Mouse (Mus musculus) limb, embryonic 11.5 days (tissue): ENCODE measurements around the gene Rcan1. TPM values are rescaled to one million over a fixed set of nuclear protein-coding genes. Genes with fewer than 3 reads are reported as not detected.
"Not testable (repeated sequence)": the region's sequence is repeated elsewhere in the genome, so short reads cannot be mapped to it uniquely, and the experiment has no call there.

ENCODE experiments used
- ATAC-seq: fragments of 200-750 bp; cut with Nextera tagmentation; 2 replicates; pipeline ENCODE4 v1.8.0; 2017; ENCODE audit warnings: low read depth; ENCODE audit not compliant: insufficient number of reproducible peaks, low FRiP score, low TSS enrichment
- DNase-seq: peaks from one replicate; pipeline ENCODE4 v3.0.0-alpha.2; 2015; ENCODE audit warnings: low spot score
- H3K27ac ChIP-seq: fragments of 300-500 bp; sonication (generic); replicated peaks from 2 replicates; pipeline ENCODE4 v1.5.1; 2014; ENCODE audit warnings: low read depth, mild to moderate bottlenecking, low read length
- H3K27me3 ChIP-seq: fragments of 300-500 bp; sonication (generic); 2 replicates; pipeline ENCODE4 v1.6.1; 2014; ENCODE audit warnings: mild to moderate bottlenecking, low read length, mixed read lengths; ENCODE audit not compliant: control insufficient read depth, insufficient read depth
- H3K36me3 ChIP-seq: fragments of 300-500 bp; sonication (generic); 2 replicates; pipeline ENCODE4 v1.6.1; 2014; ENCODE audit warnings: mild to moderate bottlenecking, low read length, moderate library complexity, mixed read lengths; ENCODE audit not compliant: control insufficient read depth, insufficient read depth
- H3K4me1 ChIP-seq: fragments of 300-500 bp; sonication (generic); 2 replicates; pipeline ENCODE4 v1.6.1; 2014; ENCODE audit warnings: low read length, mixed read lengths; ENCODE audit not compliant: control insufficient read depth, insufficient read depth
- H3K4me2 ChIP-seq: fragments of 300-500 bp; sonication (generic); 2 replicates; pipeline ENCODE4 v1.6.1; 2014; ENCODE audit warnings: low read depth, mild to moderate bottlenecking, moderate library complexity; ENCODE audit not compliant: severe bottlenecking
- H3K4me3 ChIP-seq: fragments of 300-500 bp; sonication (generic); 2 replicates; pipeline ENCODE4 v1.5.1; 2014; ENCODE audit warnings: low read depth, low read length
- H3K9ac ChIP-seq: fragments of 300-500 bp; sonication (generic); 2 replicates; pipeline ENCODE4 v1.6.1; 2014; ENCODE audit warnings: mild to moderate bottlenecking, low read length
- H3K9me3 ChIP-seq: fragments of 300-500 bp; sonication (generic); 2 replicates; pipeline ENCODE4 v1.6.1; 2016; ENCODE audit warnings: low read length; ENCODE audit not compliant: control insufficient read depth
- WGBS: fragments of 180-500 bp; shearing (Covaris S2); extraction: QIAGEN DNeasy Blood & Tissue Kit; methylation state at CpG from one replicate; pipeline ENCODE4 v1.1.7; 2014; 5-methylcytosine and 5-hydroxymethylcytosine counted together
- polyA plus RNA-seq: library from polyadenylated mRNA; unstranded; fragments of >200 nt; fragmentation: Nextera tagmentation; extraction: Ambion mirVana; gene quantifications from 2 replicates; pipeline ENCODE4 v1.2.1, GENCODE M21; 2014

Rcan1 gene
- polyA plus RNA-seq, result 33.0 and 33.8 TPM in 2 replicates

DNA sequence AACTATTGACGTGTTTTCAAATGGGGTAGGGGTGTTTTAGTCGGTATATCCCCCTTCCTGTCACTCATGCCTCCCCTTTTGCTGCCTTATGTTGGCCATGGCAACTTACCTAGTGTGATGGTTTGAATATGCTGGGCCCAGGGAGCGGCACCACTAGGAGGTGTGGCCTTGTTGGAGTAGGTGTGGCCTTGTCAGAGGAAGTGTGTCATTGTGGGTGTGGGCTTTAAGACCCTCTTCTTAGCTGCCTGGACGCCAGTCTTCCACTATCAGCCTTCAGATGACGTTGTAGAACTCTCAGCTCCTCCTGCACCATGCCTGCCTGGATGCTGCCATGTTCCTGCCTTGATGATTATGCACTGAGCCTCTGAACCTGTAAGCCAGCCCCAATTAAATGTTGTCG, at the start of gene Rcan1:
Gene Rcan1, minus strand, starts transcription at position 162 of the 400 bp plus-strand sequence.
- H3K27me3 ChIP-seq, result no peaks in the 10 kb centered on the region
- no peak within 1 kb of the TSS for H3K9ac ChIP-seq
- no peaks in the 10 kb centered on the region for H3K36me3 ChIP-seq
- 62% methylated on average over 6 of the region's 6 CpGs for WGBS
- H3K4me3 ChIP-seq, result no peak within 1 kb of the TSS
- H3K27ac ChIP-seq, result no peak within 1 kb of the TSS
- DNase-seq (no peak), ATAC-seq (no peak)
- H3K4me1 ChIP-seq, result no peaks in the 10 kb centered on the region
- H3K9me3 ChIP-seq, result no peaks in the 10 kb centered on the region
- H3K4me2 ChIP-seq, result no peak within 1 kb of the TSS

DNA sequence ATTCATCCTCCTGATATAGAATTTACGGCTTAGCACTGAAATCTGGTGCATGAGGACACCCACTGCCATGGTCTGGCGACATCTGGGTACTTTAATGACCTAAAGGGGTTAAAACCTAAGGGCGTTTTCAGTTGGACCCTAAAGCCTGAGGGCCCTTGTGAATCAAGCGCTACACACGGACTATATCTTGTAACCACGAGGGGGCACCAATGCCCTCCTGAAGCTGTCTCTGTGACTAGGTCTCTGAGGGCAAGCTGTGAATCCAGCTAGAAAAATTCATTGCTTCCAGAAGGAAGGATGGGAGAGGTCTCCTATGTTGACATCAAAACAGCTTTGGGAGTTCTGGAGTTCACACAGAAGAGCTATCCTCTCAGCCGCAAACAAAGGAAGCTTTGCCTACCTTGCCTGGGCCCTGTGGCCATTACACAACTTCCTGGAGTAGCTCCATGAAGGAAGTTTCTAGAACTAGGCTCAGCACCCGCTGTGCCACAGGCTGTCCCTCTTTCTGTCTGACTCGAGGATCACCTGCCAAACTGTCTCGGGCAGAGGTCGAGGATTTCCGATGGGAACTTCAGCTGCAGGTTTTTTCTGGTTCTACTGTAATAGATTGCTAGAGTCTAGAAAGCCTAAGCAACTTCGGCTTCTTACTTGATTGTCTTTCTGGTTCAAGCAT, 49.3 kb upstream of the Rcan1 start:
- Histone ChIP-seq H3K36me3 (no peaks in the 10 kb centered on the region), H3K9ac (no peak overlapping the region), H3K27me3 (no peaks in the 10 kb centered on the region), H3K4me3 (no peak overlapping the region), H3K4me2 (no peak overlapping the region), H3K4me1 (peaks cover 11% of the 10 kb centered on the region), H3K27ac (no peak overlapping the region), H3K9me3 (no peaks in the 10 kb centered on the region)
- WGBS, result 51% methylated on average over 13 of the region's 13 CpGs
- ATAC-seq, result no peak
- peak; percentile 78 for DNase-seq

GRCm38 (mm10) chr16:92518718-92519117, 48.1 kb upstream of the Rcan1 start:
- Histone ChIP-seq H3K9me3 (no peaks in the 10 kb centered on the region), H3K36me3 (no peaks in the 10 kb centered on the region), H3K27me3 (no peaks in the 10 kb centered on the region), H3K9ac (no peak overlapping the region), H3K4me1 (peaks cover 11% of the 10 kb centered on the region), H3K4me2 (no peak overlapping the region), H3K27ac (no peak overlapping the region), H3K4me3 (no peak overlapping the region)
- no peak for ATAC-seq
- DNase-seq, result no peak
- 61% methylated on average over 4 of the region's 4 CpGs for WGBS

- DNase-seq (no peak), ATAC-seq (no peak)
- Histone ChIP-seq H3K4me1 (peaks cover 7% of the 10 kb centered on the region), H3K27me3 (no peaks in the 10 kb centered on the region), H3K4me2 (no peak overlapping the region), H3K27ac (no peak overlapping the region), H3K36me3 (no peaks in the 10 kb centered on the region), H3K9me3 (no peaks in the 10 kb centered on the region), H3K9ac (no peak overlapping the region), H3K4me3 (no peak overlapping the region)
- WGBS, result 88% methylated on average over 9 of the region's 9 CpGs
These were observed 45.5 kb upstream of the Rcan1 start for GRCm38 (mm10) chr16:92516139-92516538.

DNA sequence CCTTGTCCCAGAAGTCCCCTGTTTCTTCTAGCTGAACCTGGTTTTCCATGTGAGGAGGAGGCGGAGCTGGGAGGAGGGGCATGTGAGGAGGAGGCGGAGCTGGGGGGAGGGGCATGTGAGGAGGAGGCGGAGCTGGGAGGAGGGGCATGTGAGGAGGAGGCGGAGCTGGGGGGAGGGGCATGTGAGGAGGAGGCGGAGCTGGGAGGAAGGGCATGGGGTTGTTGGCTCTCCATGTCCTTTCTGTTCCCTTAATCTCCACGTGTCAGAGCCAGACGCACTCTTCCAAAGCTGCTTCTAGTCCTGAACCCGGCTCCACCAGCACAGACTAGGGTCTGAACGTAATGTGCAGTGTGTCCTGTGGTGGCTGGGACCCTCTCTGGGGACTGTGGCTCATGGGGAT, 44.2 kb upstream of the Rcan1 start:
- not testable (repeated sequence) for DNase-seq, H3K4me3 ChIP-seq, H3K36me3 ChIP-seq, H3K4me2 ChIP-seq, H3K27ac ChIP-seq, H3K9me3 ChIP-seq, H3K27me3 ChIP-seq, ATAC-seq, H3K4me1 ChIP-seq, H3K9ac ChIP-seq
- WGBS, result 78% methylated on average over 9 of the region's 9 CpGs

DNA sequence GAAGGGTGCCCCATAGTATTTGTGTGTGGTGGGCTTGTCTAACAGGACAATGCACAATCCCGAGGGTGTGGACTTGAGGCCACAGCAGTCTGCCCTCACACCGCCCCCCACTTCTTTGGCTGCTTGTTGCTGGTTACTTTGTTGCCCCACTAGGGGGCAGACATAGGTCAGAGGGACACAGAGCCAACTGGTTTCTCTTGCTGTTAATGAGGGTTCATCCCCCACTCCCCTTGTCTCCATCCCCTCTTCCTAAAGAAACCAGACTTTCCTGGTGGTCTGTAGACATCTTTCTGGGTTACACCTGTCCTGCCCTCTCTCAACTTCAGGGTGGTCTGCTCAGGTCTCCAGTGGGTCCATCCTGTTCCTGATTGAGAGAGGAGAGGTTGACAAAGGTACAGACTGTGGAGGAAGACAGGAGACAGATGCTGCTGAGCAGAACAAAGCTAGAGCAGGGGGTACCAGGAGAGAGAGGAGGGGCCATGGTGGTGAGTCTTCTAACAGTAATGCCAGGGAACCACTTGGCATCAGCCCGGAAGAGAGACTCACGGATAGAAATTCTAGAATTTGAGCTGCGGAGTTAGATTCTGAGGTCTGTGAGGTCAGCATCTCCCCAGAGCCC, 41.2 kb upstream of the Rcan1 start:
- DNase-seq (peak; percentile 52), ATAC-seq (no peak)
- Histone ChIP-seq H3K9ac (no peak overlapping the region), H3K9me3 (no peaks in the 10 kb centered on the region), H3K27ac (no peak overlapping the region), H3K4me3 (no peak overlapping the region), H3K27me3 (no peaks in the 10 kb centered on the region), H3K4me2 (no peak overlapping the region), H3K4me1 (no peaks in the 10 kb centered on the region), H3K36me3 (no peaks in the 10 kb centered on the region)
- WGBS, result 60% methylated on average over 5 of the region's 5 CpGs

DNA sequence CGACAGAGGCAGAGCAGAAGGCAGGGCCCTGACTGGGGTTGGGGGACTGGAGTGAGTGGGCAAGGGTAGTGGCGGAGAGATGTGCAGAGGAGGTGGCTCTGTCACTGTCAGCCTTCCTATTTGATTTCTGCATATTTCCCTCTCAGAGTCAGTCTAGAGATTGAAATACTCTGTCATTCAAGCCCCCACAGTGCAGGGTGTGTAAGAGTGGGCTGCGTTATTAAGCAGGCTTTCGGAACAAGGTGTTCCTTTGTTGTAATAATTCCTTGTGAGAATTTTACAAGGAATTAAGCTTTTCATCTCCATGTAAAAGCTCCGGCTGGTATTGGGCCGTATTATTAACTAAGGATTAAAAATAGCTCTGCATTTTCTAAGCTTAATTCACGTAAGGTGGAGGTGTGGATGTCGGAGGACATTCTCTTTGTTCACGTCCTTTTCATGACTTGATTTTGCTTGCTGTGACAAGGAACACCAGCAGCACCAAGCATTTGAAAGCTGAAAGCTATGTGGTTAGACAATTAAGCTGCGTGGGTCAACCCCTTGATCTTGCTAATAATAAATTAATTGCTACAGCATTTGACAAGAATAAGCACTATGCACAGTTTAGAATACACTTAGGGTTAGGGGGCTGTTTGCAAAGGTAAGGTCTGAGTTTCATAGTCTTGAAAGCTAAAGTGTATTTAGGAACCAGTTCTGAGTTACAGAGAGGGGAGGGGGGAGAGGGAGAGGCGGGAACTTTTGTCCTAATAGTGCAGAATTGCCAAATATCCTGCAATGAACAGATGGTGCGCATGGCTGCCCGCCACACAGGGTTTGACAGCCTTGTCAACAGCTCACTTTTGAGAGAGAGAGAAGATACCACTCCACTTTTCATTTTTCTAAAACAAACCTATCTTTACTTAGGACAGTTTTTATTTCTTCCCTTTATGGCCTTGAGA, 40.4 kb upstream of the Rcan1 start:
- H3K4me1 ChIP-seq, result no peaks in the 10 kb centered on the region
- no peaks in the 10 kb centered on the region for H3K27me3 ChIP-seq
- DNase-seq (no peak), ATAC-seq (no peak)
- no peaks in the 10 kb centered on the region for H3K9me3 ChIP-seq
- WGBS, result 74% methylated on average over 13 of the region's 13 CpGs
- H3K4me2 ChIP-seq, result no peak overlapping the region
- H3K9ac ChIP-seq, result no peak overlapping the region
- no peaks in the 10 kb centered on the region for H3K36me3 ChIP-seq
- no peak overlapping the region for H3K27ac ChIP-seq
- H3K4me3 ChIP-seq, result no peak overlapping the region

DNA sequence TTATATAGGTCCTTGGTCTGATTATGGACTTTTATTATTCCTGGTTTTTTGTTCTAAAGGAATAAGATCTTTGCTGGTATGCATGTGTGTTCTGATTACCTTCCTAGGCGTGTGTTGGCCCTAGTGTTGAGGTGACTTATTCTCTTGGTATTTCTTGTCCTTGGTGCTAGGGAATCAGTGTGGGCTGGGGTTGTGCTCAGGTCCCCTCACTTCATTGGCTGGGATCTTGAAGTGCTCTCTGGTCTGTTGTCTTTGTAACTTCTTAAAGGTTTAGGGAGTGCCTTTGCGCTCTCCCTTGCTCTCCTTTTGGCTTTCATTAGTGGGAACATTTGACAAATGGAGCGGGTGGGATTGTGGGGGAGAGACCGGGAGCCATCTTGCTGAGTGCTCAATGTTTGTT, 36.9 kb upstream of the Rcan1 start:
- DNase-seq (no peak), ATAC-seq (no peak)
- no peak overlapping the region for H3K4me3 ChIP-seq
- no peak overlapping the region for H3K4me2 ChIP-seq
- H3K27ac ChIP-seq, result no peak overlapping the region
- H3K36me3 ChIP-seq, result no peaks in the 10 kb centered on the region
- H3K27me3 ChIP-seq, result no peaks in the 10 kb centered on the region
- H3K9me3 ChIP-seq, result no peaks in the 10 kb centered on the region
- 85% methylated on average over 4 of the region's 4 CpGs for WGBS
- no peaks in the 10 kb centered on the region for H3K4me1 ChIP-seq
- H3K9ac ChIP-seq, result no peak overlapping the region
